Mouse (Mus musculus): ENCODE results near the gene Ckap5. TPM values are rescaled to one million over a fixed set of nuclear protein-coding genes. Genes with fewer than 3 reads are reported as not detected.

The Ckap5 gene
- total RNA-seq, 1 experiment: 68.8 TPM

GRCm38 (mm10) chr2:91627486-91627885 is 100.9 kb downstream of the Ckap5 start:
- TF ChIP-seq ZNF384 (IDR thresholded peaks at IDR 0.05; ENCODE audit: low read depth, low read length) (no peak), MAFK (IDR thresholded peaks at IDR 0.05; ENCODE audit: insufficient read depth, low read depth, low read length) (no peak)
- no peak for DNase-seq (ENCODE audit: low read depth, low spot score)
- no peak overlapping the region for H3K4me3 ChIP-seq (ENCODE audit: insufficient read depth in 1 of 2, low read depth in 1 of 2, low read length in 2 of 2, poor library complexity in 1 of 2, severe bottlenecking in 1 of 2)
- no peak overlapping the region for H3K27ac ChIP-seq (ENCODE audit: insufficient read depth, low read depth, low read length, poor library complexity, severe bottlenecking)
- 0 out of 4 replicates have a peak, but pooled peaks cover 0 to 4% of the 10 kb centered on the region in 2 experiments for H3K4me1 ChIP-seq (ENCODE audit: control insufficient read depth in 2 of 2, insufficient read depth in 2 of 2, low read length in 2 of 2, poor library complexity in 1 of 2)
- H3K36me3 ChIP-seq (ENCODE audit: control insufficient read depth, insufficient read depth, low read length, poor library complexity, severe bottlenecking): no peaks in the 10 kb centered on the region; the same call in 1 of the 2 replicates
- in situ Hi-C loops (cut with MboI; ENCODE audit: low sequenced_read_pairs in 2 of 2, unreplicated experiment in 2 of 2): no loop called here
- H3K9me3 ChIP-seq (ENCODE audit: control insufficient read depth, insufficient read depth, low read depth, low read length): no peaks in the 10 kb centered on the region
- H3K9ac ChIP-seq (ENCODE audit: insufficient read depth, low read depth, low read length, poor library complexity, severe bottlenecking): no peak overlapping the region

GRCm38 (mm10) chr2:91628171-91628570 is 101.6 kb downstream of the Ckap5 start:
- Histone ChIP-seq H3K36me3 (ENCODE audit: control insufficient read depth, insufficient read depth, low read length, poor library complexity, severe bottlenecking) (no peaks in the 10 kb centered on the region), H3K27ac (ENCODE audit: insufficient read depth, low read depth, low read length, poor library complexity, severe bottlenecking) (no peak overlapping the region), H3K4me1 (ENCODE audit: control insufficient read depth in 2 of 2, insufficient read depth in 2 of 2, low read length in 2 of 2, poor library complexity in 1 of 2) (peaks cover 0 to 7% of the 10 kb centered on the region in 2 experiments; a peak in 1 of 4 replicates), H3K9ac (ENCODE audit: insufficient read depth, low read depth, low read length, poor library complexity, severe bottlenecking) (no peak overlapping the region), H3K4me3 (ENCODE audit: insufficient read depth in 1 of 2, low read depth in 1 of 2, low read length in 2 of 2, poor library complexity in 1 of 2, severe bottlenecking in 1 of 2) (no peak overlapping the region), H3K9me3 (ENCODE audit: control insufficient read depth, insufficient read depth, low read depth, low read length) (no peaks in the 10 kb centered on the region)
- DNase-seq (ENCODE audit: low read depth, low spot score): no peak
- in situ Hi-C loops (cut with MboI; ENCODE audit: low sequenced_read_pairs in 2 of 2, unreplicated experiment in 2 of 2): no loop called here
- TF ChIP-seq ZC3H11A (IDR thresholded peaks at IDR 0.05; ENCODE audit: borderline replicate concordance, low read depth, low read length) (no peak), HCFC1 (IDR thresholded peaks at IDR 0.05; ENCODE audit: borderline replicate concordance, insufficient read depth, low read length) (no peak), ZNF384 (IDR thresholded peaks at IDR 0.05; ENCODE audit: low read depth, low read length) (no peak), MAFK (IDR thresholded peaks at IDR 0.05; ENCODE audit: insufficient read depth, low read depth, low read length) (no peak), CHD2 (IDR thresholded peaks at IDR 0.05; ENCODE audit: low read depth, low read length) (no peak)

- H3K4me1 ChIP-seq (ENCODE audit: control insufficient read depth in 2 of 2, insufficient read depth in 2 of 2, low read length in 2 of 2, poor library complexity in 1 of 2): peaks cover 0 to 7% of the 10 kb centered on the region in 2 experiments; a peak in 1 of 4 replicates
- no peak overlapping the region for H3K9ac ChIP-seq (ENCODE audit: insufficient read depth, low read depth, low read length, poor library complexity, severe bottlenecking)
- no peaks in the 10 kb centered on the region for H3K36me3 ChIP-seq (ENCODE audit: control insufficient read depth, insufficient read depth, low read length, poor library complexity, severe bottlenecking)
- TF ChIP-seq ZNF384 (IDR thresholded peaks at IDR 0.05; ENCODE audit: low read depth, low read length): no peak
- TF ChIP-seq HCFC1 (IDR thresholded peaks at IDR 0.05; ENCODE audit: borderline replicate concordance, insufficient read depth, low read length): no peak
- TF ChIP-seq MAFK (IDR thresholded peaks at IDR 0.05; ENCODE audit: insufficient read depth, low read depth, low read length): no peak
- TF ChIP-seq ZC3H11A (IDR thresholded peaks at IDR 0.05; ENCODE audit: borderline replicate concordance, low read depth, low read length): no peak
- no peak for TF ChIP-seq CHD2 (IDR thresholded peaks at IDR 0.05; ENCODE audit: low read depth, low read length)
- H3K27ac ChIP-seq (ENCODE audit: insufficient read depth, low read depth, low read length, poor library complexity, severe bottlenecking): no peak overlapping the region
- in situ Hi-C loops (cut with MboI; ENCODE audit: low sequenced_read_pairs in 2 of 2, unreplicated experiment in 2 of 2): no loop called here
- no peak for DNase-seq (ENCODE audit: low read depth, low spot score)
- peak overlapping the region in 1 of 2 experiments; percentile 14; a peak in 1 of 4 replicates for H3K4me3 ChIP-seq (ENCODE audit: insufficient read depth in 1 of 2, low read depth in 1 of 2, low read length in 2 of 2, poor library complexity in 1 of 2, severe bottlenecking in 1 of 2)
- no peaks in the 10 kb centered on the region for H3K9me3 ChIP-seq (ENCODE audit: control insufficient read depth, insufficient read depth, low read depth, low read length)
Measured at GRCm38 (mm10) chr2:91629682-91630081, 103.1 kb downstream of the Ckap5 start.

GRCm38 (mm10) chr2:91630384-91630783 is 103.8 kb downstream of the Ckap5 start:
- Histone ChIP-seq H3K9ac (ENCODE audit: insufficient read depth, low read depth, low read length, poor library complexity, severe bottlenecking) (no peak overlapping the region), H3K4me3 (ENCODE audit: insufficient read depth in 1 of 2, low read depth in 1 of 2, low read length in 2 of 2, poor library complexity in 1 of 2, severe bottlenecking in 1 of 2) (peak overlapping the region in 1 of 2 experiments; percentile 14; a peak in 1 of 4 replicates), H3K9me3 (ENCODE audit: control insufficient read depth, insufficient read depth, low read depth, low read length) (no peaks in the 10 kb centered on the region), H3K36me3 (ENCODE audit: control insufficient read depth, insufficient read depth, low read length, poor library complexity, severe bottlenecking) (no peaks in the 10 kb centered on the region), H3K4me1 (ENCODE audit: control insufficient read depth in 2 of 2, insufficient read depth in 2 of 2, low read length in 2 of 2, poor library complexity in 1 of 2) (peaks cover 0 to 7% of the 10 kb centered on the region in 2 experiments; a peak in 1 of 4 replicates), H3K27ac (ENCODE audit: insufficient read depth, low read depth, low read length, poor library complexity, severe bottlenecking) (no peak overlapping the region)
- TF ChIP-seq CHD2 (IDR thresholded peaks at IDR 0.05; ENCODE audit: low read depth, low read length) (no peak), HCFC1 (IDR thresholded peaks at IDR 0.05; ENCODE audit: borderline replicate concordance, insufficient read depth, low read length) (no peak; the same call in 1 of the 2 replicates), ZNF384 (IDR thresholded peaks at IDR 0.05; ENCODE audit: low read depth, low read length) (no peak), MAFK (IDR thresholded peaks at IDR 0.05; ENCODE audit: insufficient read depth, low read depth, low read length) (no peak), ZC3H11A (IDR thresholded peaks at IDR 0.05; ENCODE audit: borderline replicate concordance, low read depth, low read length) (no peak)
- in situ Hi-C loops (cut with MboI; ENCODE audit: low sequenced_read_pairs in 2 of 2, unreplicated experiment in 2 of 2): no loop called here
- DNase-seq (ENCODE audit: low read depth, low spot score): no peak

- in situ Hi-C loops (cut with MboI; ENCODE audit: low sequenced_read_pairs in 2 of 2, unreplicated experiment in 2 of 2): no loop called here
- H3K9me3 ChIP-seq (ENCODE audit: control insufficient read depth, insufficient read depth, low read depth, low read length): no peaks in the 10 kb centered on the region
Measured at GRCm38 (mm10) chr2:91631826-91632225, 105.3 kb downstream of the Ckap5 start.

More at GRCm38 (mm10) chr2:91631826-91632225, 105.3 kb downstream of the Ckap5 start:
- Histone ChIP-seq H3K9ac (ENCODE audit: insufficient read depth, low read depth, low read length, poor library complexity, severe bottlenecking) (no peak overlapping the region), H3K4me3 (ENCODE audit: insufficient read depth in 1 of 2, low read depth in 1 of 2, low read length in 2 of 2, poor library complexity in 1 of 2, severe bottlenecking in 1 of 2) (no peak overlapping the region), H3K4me1 (ENCODE audit: control insufficient read depth in 2 of 2, insufficient read depth in 2 of 2, low read length in 2 of 2, poor library complexity in 1 of 2) (peaks cover 0 to 19% of the 10 kb centered on the region in 2 experiments; a peak in 3 of 4 replicates), H3K36me3 (ENCODE audit: control insufficient read depth, insufficient read depth, low read length, poor library complexity, severe bottlenecking) (no peaks in the 10 kb centered on the region), H3K27ac (ENCODE audit: insufficient read depth, low read depth, low read length, poor library complexity, severe bottlenecking) (no peak overlapping the region)
- no peak for DNase-seq (ENCODE audit: low read depth, low spot score)
- no peak for TF ChIP-seq ZC3H11A (IDR thresholded peaks at IDR 0.05; ENCODE audit: borderline replicate concordance, low read depth, low read length)
- TF ChIP-seq MAFK (IDR thresholded peaks at IDR 0.05; ENCODE audit: insufficient read depth, low read depth, low read length): no peak
- no peak for TF ChIP-seq HCFC1 (IDR thresholded peaks at IDR 0.05; ENCODE audit: borderline replicate concordance, insufficient read depth, low read length)
- no peak for TF ChIP-seq CHD2 (IDR thresholded peaks at IDR 0.05; ENCODE audit: low read depth, low read length)
- TF ChIP-seq ZNF384 (IDR thresholded peaks at IDR 0.05; ENCODE audit: low read depth, low read length): no peak
